Comparison of ENCODE assay signal across 16 mouse cellular contexts in the genomic region with DNA sequence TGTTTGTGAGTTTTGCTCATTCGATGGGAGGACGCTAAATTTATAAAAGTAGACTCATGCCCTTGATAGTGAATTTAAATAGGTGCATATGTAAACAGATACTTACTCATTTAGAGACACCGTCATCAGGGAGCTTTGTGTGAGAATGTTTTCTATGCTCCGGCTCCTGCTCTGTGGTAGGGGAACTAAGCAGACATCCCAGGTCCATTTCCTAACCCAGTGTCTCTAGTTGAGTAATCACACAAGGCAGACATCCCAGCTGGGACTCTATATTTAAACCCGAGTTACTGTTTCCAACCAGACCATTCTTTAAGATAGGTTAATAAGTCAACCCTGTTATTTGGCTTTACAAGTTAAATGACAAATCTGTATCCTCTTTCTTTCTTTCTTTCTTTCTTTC.
"Had no signal": no experiment of that assay in that cellular context is flagged by ENCODE, and none has a peak within 500 bp of the region (broad histone marks: within the 10 kb centered on the region; RNA-seq: fewer than 3 reads in every experiment).

No protein-coding gene starts in this region.

- ATAC-seq: midbrain, embryonic 13.5 days; midbrain, embryonic 15.5 days had no signal

- H3K9ac ChIP-seq: lung, embryonic 14.5 days; midbrain, embryonic 13.5 days; midbrain, embryonic 15.5 days; neural tube, embryonic 13.5 days; neural tube, embryonic 15.5 days; stomach, embryonic 15.5 days had no signal

- DNase-seq: lung, adult 18-20 months; lung, embryonic 14.5 days; lung, postnatal 4 days; retina, postnatal 1 day; right cerebral cortex, postnatal 14 days; thymus, adult 2 months; thymus, postnatal 25 days; thymus, postnatal 4 days had no signal

- H3K36me3 ChIP-seq: midbrain, embryonic 10.5 days; midbrain, embryonic 13.5 days; midbrain, embryonic 15.5 days; neural tube, embryonic 13.5 days; neural tube, embryonic 15.5 days; stomach, embryonic 15.5 days had no signal

- H3K4me2 ChIP-seq: lung, embryonic 14.5 days; midbrain, embryonic 13.5 days; midbrain, embryonic 15.5 days; neural tube, embryonic 13.5 days; neural tube, embryonic 15.5 days; stomach, embryonic 15.5 days had no signal

- H3K27me3 ChIP-seq: midbrain, embryonic 13.5 days; midbrain, embryonic 15.5 days; neural tube, embryonic 13.5 days; neural tube, embryonic 15.5 days; stomach, embryonic 15.5 days had no signal

- H3K4me3 ChIP-seq: midbrain, embryonic 10.5 days; midbrain, embryonic 13.5 days; midbrain, embryonic 15.5 days; myocyte; neural tube, embryonic 13.5 days; neural tube, embryonic 15.5 days; stomach, embryonic 15.5 days had no signal

- H3K9me3 ChIP-seq: midbrain, embryonic 10.5 days; midbrain, embryonic 13.5 days; midbrain, embryonic 15.5 days; neural tube, embryonic 13.5 days; neural tube, embryonic 15.5 days; stomach, embryonic 15.5 days had no signal

- H3K4me1 ChIP-seq: neural tube, embryonic 15.5 days had no signal

- H3K27ac ChIP-seq: midbrain, embryonic 13.5 days; midbrain, embryonic 15.5 days; neural tube, embryonic 13.5 days; neural tube, embryonic 15.5 days; stomach, embryonic 15.5 days; stomach, postnatal 0 days had no signal
